Mouse (Mus musculus) granulocyte monocyte progenitor cell, adult 5-6 weeks (primary cell): Measurements from ENCODE around the gene Tbxas1. TPM values are rescaled to one million over a fixed set of nuclear protein-coding genes. Genes with fewer than 3 reads are reported as not detected.

Experiments used
- ATAC-seq: replicated peaks from 2 replicates; pipeline ENCODE4 v1.8.0; 2016; ENCODE audit warnings: mild to moderate bottlenecking, moderate TSS enrichment, inconsistent platforms; ENCODE audit not compliant: poor library complexity, severe bottlenecking
- total RNA-seq, 2 experiments: library from RNA; stranded (forward) in 1 of 2; stranded (reverse) in 1 of 2; fragments of 200-712, 200-1000 nt in 1 of 2; fragments of >200 nt in 1 of 2; fragmentation: Nextera tagmentation in 1 of 2; gene quantifications; 2 replicates each; pipeline ENCODE4 v1.2.3; 2014 to 2017

Gene Tbxas1
- total RNA-seq, 2 experiments from 2014 or later: 12.4 to 15.0 TPM

DNA sequence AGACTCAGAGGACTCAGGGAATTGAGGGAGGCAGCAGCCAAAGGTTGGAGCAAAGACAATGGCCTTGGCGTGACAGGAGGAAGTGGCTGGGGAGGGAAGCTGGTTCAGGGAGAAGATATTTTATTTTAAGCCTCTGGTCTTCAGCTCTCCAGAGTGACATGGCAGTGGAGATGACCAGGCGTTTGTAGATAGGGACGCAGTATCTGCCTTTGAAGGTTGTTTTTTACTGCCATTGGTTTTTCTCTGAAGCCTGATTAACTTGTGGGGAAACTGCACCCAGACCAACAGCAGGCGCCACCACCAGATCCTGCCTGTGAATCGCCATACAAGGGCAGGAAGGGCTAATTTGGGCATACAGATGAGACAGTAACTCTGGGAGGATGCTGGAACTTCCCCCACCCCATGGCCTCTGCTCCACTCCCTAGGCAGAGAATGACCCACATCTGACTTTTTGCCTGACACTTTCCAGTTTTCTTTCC lies 74.5 kb downstream of the Tbxas1 start:
- ATAC-seq: peak; percentile 75

DNA sequence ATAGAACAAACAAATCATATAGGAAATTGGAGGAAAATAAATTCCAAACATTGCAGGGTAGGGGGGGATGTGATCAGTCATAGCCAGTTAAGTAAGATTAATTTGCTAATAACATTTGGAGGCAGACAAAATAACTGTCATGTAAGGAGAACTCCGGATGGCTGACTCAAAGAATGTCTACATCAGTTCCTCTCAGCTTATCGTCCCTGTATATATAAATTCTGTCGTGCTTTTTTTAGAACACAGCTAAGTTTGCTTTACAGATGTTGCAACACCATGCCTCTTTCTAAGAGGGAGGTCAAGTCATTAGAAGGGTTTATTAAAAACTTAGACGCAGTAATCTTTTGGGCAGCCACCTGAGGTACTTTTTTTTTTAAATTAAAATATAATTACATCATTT lies 75.1 kb downstream of the Tbxas1 start:
- ATAC-seq: peak; percentile 71

DNA sequence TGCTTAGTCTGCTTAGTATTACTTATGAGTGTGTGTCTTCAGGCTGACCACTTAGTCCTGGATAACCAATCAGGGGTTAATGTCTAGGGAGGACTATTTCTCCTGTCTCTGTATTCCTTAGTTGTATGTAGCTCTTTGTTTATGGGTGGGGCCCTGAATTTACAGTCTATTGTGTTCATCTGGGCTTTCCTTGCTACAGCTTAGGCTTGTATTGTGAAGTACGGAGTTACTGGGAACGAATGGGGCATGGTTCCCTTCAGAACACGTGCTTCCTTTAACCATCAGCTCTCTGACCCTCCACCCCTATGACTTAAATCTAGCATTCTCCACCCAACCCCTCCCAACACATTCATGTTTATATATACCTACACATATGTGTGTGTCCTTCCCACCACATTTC lies 75.6 kb downstream of the Tbxas1 start:
- no peak; the same call in 1 of the 2 replicates for ATAC-seq

DNA sequence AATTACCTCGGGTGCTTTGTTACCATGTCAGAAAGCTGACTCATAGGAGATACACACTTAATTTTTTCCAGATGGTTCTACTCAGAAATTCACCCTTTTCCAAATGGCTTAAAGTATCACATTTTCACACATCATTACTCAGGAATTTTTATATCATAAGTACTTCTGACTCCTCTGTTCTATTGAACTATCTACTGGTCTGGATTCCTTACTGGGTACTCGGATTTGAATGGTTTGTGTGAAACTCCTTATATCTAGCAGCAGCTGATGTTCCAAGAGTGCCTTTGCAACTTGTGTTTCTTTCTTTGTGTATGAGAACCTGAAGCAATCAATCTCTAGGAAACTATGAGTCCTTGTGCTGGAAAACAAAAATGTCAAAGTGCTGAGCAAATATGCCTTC lies 81.4 kb downstream of the Tbxas1 start:
- no peak for ATAC-seq

DNA sequence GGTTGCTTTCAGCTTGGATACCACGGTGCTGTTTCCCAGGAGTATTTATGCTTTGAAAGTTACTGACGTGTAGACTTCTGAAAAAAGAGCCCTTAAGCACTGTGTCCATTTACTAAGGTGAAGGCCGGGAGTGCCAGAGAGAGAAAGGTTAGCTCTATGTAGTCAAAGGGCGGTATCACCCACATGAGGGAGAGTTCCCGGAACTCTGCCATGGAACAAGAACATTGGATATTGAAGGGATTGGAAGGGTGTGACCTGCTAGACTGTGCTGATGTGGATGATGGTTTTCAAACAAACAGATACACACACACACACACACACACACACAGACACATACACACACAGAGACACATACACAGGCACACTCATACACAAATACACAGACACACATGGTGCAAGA lies 82.0 kb downstream of the Tbxas1 start:
- ATAC-seq: no peak

DNA sequence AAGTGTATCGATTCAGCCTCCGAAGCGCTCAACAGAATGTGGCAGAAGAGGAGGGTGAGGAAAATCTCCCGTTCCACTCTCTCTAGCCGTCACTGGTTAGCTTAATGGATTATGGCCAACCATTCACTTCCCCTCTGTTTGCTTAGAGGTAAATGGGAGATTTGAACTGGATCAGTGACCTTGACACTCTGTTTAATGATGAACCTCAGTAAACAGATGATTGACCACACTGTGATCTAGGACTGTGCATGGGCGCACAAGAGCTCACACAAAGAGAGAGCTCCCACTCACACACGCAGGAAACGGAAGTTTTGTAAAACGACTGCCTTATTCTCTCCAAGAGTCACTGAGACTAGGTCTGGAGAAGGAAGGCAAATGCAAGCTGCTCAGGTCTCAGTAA lies 84.3 kb downstream of the Tbxas1 start:
- no peak for ATAC-seq

DNA sequence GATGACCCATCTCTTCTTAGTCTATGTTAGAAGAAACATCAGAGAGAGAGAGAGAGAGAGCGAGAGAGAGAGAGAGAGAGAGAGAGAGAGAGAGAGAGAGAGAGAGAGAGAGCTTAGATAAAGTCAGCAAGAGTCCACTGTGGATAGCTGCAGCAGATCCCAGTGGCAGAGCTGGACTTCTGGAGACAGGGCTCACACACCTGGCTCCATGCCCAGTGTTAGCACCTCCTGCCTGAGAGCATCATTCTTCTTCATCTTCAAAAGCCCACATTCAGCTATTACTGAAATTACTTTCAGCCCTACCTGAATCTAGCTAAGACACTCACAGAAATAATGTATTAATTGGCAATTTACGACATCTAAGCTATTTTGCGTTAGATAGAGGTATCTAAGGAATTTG lies 85.2 kb downstream of the Tbxas1 start:
- ATAC-seq: no peak

DNA sequence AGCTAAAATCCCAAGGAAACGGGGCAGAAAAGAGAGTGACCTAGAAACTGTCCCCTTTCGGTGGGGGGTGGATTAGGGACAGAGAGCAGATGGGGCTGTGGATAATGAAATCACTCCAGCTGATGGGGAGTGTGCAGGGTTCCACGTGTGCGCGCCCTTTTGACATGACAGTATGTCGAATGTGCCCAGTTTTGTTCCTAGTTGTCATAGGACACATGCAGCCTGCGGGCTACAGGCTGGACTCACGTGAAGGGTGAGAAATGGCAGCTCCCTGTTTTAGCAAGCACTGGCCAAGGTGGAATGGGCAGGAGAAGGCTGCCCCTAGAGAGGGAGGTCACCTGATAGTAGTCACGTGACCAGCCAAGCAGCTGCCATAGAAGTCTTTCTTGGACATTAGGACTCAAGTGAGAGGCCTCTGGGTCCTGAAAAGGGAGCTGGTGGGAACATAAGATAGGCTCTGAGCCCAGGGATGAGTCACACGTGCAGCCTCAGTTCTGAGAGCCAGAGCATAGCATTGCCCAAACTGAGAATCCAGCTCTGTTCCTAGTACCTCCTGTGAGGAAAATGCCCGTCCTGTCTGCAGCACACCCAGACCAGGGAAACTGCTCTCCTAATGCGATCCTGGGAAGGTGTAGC lies 85.7 kb downstream of the Tbxas1 start:
- ATAC-seq: no peak

DNA sequence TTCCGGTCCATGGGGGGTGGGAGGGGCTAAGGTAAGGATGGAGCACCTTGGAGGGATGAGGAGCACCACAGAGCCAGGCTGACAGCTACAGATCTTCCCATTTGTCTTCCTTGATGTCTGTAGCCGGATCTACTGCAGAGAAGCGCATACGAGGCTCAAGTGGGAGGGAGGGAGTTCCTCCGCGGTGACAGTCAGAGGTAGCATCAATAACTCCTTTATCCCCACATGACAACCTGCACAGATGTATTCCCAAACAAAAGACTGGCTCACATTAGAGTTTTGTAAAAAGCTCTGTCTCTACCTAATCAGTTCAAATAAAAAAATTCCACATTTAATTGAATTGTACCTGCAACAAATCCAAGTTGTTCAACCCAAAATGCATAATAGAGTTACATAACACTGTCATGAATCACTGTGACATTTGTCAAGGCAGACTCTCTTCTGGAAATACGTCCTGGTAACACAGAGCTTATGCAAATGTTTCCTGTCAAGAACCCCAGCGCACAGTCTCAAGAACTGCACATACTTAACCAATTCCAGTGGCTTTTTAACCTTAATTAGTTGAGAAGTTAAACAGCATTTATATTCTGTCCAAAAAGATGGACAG lies 86.3 kb downstream of the Tbxas1 start:
- ATAC-seq: no peak

DNA sequence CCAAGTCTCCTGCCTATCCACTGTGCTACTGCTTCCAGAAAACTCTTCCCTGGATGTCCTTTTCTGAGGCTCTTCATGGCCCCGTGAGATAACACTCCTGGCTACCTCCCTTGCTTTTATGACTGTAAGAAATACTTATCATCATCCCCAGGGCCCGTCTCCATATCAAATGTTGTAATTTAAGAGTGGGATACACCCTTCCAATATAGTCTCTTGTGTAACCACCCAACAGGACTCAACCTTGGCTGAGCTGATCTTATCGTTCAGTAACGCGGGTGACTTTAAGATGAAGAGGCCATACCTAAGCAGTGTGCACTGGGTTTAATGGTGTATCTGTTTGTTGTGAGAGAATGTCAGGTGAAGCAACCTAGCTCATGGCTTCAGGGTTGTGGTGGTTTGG lies 91.6 kb downstream of the Tbxas1 start:
- ATAC-seq: no peak

DNA sequence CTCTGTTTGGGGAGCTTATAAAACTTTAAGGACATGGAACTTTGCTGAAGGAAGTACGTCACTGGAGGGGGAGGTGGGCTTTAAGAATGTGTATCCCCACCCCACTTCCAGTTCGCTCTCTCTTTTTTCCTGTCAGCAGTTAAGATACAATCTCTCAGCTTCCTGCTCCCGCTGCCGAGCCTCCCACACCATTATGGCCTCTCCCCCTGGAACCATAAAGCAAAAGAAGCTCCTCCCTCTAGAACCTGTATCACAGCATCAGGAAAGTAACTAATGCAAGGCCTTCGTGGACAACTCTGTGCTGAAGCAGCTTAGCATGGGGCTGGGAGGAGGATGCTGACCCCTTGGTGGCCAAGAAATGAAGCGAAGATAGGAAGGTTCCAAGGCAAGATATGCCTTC lies 92.1 kb downstream of the Tbxas1 start:
- ATAC-seq: no peak

DNA sequence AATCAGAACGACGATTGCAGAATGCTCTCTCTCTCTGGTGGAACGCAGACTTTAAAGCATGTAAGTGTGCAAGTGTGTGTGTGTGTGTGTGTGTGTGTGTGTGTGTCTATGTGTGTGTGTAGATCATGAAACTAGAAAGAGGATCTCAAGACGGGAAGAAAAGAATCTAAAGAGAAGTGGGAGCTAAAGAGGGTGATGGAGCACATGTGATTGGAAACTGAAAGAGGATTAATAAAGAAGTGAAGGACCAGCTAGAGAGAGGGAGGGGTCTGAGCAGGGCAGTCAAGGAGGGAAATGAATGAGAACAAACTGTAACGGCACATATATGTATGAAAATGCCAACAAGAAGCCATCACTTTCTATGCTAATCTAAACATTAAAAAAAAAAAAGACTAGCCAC lies 92.8 kb downstream of the Tbxas1 start:
- peak; percentile 94 for ATAC-seq

DNA sequence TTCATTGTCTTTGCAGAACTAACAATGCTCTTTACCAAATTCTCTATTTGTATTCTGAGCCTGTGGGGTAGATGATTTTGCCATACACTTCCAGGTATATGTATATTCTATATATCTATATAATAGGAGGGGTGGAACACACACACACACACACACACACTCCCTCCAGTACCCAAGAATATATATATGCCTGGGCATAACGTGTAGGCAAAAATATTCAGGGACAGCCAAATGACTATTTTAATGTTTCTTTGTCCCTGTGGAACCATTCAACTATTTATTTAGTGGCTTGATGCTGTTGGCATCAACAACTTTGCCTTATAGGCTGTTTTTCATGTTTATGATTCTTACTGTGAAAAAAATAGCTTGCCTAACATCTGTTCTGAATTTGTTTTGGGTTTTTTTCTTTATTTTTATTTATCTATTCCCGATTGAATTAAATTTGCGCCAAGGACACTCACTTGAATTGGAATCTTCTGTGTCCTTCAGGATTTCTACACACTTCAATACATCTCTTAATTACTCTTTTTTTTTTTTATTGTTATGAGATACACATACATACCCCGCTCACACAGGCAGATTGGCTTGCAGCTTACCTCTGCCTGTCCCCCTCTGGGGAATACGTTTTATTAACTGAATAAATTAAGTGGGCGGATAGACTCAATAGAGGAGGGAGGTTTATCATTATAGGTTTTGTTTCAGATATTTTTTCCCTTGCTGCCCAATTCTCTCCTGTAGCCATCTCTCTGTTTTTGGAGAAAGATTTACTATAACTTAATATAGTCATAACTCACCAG lies 94.9 kb downstream of the Tbxas1 start:
- no peak for ATAC-seq

DNA sequence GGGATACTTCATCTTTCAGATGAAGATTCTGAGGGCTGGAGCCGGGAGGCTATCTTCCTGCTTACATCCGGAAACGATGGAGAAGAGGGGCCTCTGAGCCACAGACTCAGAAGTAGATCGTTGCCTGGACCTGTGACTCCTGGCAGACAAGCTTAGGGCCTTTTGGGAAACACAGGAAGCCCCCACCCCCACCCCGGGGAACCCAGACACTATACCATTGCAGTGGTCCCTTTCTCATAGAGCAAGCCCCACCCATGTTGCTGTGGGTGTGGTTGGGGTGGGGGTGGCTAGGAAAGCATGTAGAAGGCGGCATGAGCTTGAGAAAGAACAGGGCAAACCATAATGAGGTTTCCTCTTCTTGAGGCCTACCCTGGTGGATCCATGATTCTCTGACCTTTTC lies 95.6 kb downstream of the Tbxas1 start:
- no peak for ATAC-seq

DNA sequence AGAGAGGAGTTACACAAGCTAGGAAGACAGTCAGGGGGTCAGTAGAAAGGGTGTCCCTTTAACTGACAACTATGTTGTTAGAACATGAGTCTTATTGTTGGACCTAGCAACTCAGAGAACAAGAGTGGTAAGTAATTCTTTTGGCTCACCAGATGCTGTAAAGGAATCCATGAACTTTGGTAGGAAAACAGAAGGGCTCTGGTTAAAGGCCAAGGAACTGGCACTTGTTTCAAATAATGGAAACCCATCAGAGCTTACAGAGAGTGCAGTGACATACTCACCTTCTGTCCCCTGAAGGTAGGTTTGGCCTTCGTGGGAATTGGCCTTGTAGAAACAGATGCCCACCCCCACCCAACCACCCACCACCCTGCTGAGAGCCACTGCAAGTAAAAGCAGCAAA lies 97.6 kb downstream of the Tbxas1 start:
- ATAC-seq: no peak

DNA sequence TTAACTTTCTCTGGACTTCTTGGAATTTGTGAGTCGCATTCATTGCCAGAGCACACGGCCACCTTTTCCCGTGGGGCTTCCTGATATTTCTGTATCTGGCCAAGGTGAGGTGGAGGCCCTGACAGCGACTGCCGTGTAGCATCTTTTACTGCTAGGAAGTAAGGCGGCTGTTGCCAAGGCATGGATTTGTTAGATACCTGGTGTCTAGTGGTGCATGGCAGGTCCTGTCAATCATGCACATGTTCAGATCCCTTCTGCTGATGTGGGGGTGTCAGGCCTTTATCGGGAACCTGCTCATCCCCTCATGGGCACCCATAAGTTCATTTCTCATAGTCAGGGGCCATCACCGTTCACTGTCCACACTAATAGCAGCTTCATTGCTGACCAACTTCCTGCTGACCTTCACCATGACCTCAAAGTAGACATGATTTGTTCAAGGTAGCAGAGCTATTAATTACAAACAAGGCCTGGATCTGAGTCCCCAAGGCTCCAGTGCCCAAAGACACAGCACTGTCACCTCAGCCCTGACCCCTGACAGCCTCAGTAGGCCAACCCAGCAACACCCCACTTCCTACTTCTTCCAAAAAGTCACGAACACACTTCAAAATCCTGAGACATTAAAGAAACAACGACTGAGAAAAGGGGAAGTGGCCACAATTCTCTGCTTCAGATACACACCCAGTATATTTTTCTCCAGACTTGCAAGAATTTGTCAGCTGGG lies 98.4 kb downstream of the Tbxas1 start:
- peak; percentile 74 for ATAC-seq

DNA sequence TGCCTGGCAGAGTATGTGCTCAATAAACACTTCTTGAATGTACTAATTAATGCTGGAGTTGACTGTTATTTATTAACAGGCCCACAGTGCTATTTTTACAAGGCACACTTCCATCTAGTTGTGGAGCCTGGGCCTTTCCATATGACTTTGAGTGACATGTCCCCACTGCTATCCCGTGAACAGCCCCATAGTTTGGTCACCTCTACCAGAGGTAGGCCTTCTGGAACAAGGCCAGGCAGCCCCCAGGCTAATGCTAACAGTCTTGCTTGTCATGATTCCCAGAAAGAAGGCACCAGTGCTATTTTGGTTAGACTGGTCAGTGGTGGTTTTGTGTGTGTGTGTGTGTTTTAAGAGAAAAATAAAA lies 98.9 kb downstream of the Tbxas1 start:
- no peak for ATAC-seq

DNA sequence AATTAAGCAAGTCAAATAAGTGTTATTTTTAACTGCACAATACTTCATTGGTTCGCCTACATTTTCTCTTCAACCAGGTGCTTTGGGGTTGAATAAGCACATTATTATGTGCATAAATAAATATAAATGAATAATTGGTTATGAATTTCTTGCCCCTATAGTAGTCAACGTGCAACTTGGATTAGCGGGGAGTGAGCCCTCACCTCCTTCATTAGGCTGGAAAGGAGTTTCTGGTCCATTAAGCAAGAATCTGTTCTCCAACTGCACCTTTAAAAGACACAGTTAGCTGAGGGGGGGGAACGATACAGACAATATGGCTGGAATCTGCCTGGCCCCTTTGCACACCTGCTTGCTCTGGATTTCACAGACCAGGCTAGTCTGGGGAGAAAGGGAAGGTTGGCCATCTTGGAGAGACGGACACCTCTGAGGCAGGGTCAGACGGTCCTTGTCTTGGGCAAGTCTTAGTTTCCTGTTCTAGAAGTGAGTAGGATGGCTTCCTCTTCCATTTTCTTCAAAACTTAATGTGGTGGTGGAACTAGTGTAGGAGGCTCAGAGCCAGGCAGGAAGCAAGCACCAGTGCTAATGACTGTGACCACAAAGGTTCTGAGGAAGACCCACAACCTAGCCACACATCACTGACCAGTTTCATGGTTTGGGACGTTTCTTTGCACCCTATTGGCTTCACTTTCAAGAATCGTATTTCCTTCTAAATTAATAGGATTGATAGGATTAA lies 99.5 kb downstream of the Tbxas1 start:
- ATAC-seq: peak; percentile 83

DNA sequence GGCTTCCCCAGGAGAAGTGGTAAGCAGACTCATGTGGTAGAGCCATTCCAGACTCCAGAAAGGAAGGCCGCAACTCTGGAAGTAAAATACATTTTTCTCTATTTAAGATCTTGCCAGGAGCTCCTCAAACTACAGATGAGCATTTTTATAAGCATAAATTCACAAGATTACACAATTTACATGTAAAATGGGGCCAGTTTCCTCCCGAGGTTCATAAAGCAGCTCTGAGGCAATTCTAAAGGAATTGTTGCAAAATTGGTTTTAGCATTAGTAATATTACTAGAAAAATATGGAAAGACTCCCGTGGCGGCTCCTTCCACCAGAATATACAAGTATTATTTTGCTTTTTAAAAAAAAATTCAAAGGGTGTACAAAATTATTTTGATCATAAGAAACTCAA lies 100.7 kb downstream of the Tbxas1 start:
- peak; percentile 16; the same call in 1 of the 2 replicates for ATAC-seq

DNA sequence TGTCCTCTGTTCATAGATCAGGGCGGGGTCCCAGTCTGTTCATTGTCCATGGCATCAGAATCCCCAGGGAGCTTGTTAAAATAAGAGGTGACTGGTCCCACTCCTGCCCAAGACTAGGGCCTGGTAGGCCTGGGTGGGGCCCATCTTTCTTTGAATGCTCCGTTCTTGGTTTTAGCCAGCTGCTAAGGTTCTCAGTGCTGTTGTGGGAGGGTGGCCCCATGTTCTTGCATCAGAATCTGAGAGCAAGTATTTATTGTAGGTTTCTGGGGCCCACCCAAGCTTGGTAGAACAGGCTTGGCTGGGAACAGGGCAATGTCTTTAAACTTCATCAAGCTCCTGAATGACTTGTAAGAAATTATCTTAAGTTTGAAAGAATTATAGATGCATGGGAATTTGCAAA lies 101.2 kb downstream of the Tbxas1 start:
- ATAC-seq: 0 out of 2 replicates have a peak, but pooled peaks have one; percentile 10
